Mouse (Mus musculus) megakaryocyte, embryonic 14.5 days (primary cell): ENCODE measurements at regions not wholly inside any gene's neighbourhood (a gene's known extent, or its start where the extent isn't known, plus 50 kb on each side); places are given as distances from the start of the nearest gene placed in this dataset.

Experiments
- H3K27me3 ChIP-seq: replicated peaks from 2 replicates; pipeline ENCODE3; 2012; ENCODE audit warnings: inconsistent platforms
- H3K36me3 ChIP-seq: replicated peaks from 2 replicates; pipeline ENCODE3; 2012; ENCODE audit warnings: low read length, inconsistent platforms, mixed read lengths
- H3K4me1 ChIP-seq: 2 replicates; pipeline ENCODE4 v1.6.1; 2012; ENCODE audit warnings: inconsistent platforms
- H3K4me3 ChIP-seq: replicated peaks from 2 replicates; pipeline ENCODE3; 2012; ENCODE audit warnings: moderate library complexity, mild to moderate bottlenecking, inconsistent platforms
- H3K9me3 ChIP-seq: 2 replicates; pipeline ENCODE4 v1.6.1; 2012; ENCODE audit warnings: inconsistent platforms
- FLI1 ChIP-seq: IDR thresholded peaks from 2 replicates; pipeline ENCODE4 v1.6.1; 2012; ENCODE audit warnings: low read length, inconsistent platforms, mixed read lengths
- GATA1 ChIP-seq: IDR thresholded peaks from 3 replicates; pipeline ENCODE4 v1.6.1; 2012; ENCODE audit warnings: mixed read lengths, low read length, inconsistent platforms, borderline replicate concordance

DNA sequence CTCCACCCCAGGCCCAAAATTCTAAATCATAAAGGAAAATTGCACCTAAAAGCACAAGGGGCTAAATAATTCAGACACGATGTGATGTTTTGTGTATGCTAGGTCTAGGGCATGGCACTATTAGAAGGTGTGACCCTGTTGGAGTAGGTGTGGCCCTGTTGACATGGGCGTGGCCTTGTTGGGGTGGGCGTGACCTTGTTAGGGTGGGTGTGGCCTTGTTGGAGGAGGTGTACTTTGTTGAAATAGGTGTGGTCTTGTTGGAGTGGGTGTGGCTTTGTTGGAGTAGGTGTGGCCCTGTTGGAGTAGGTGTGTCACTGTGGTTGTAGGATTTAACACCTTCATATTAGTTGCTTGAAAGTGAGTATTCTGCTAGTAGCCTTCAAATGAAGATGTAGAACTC, 114.1 kb downstream of the Cryba4 start:
- Histone ChIP-seq H3K9me3 (peaks cover 13% of the 10 kb centered on the region), H3K4me1 (no peaks in the 10 kb centered on the region), H3K4me3 (no peak overlapping the region), H3K36me3 (no peaks in the 10 kb centered on the region), H3K27me3 (peaks cover 52% of the 10 kb centered on the region)
- no peak for TF ChIP-seq GATA1
- TF ChIP-seq FLI1: no peak

DNA sequence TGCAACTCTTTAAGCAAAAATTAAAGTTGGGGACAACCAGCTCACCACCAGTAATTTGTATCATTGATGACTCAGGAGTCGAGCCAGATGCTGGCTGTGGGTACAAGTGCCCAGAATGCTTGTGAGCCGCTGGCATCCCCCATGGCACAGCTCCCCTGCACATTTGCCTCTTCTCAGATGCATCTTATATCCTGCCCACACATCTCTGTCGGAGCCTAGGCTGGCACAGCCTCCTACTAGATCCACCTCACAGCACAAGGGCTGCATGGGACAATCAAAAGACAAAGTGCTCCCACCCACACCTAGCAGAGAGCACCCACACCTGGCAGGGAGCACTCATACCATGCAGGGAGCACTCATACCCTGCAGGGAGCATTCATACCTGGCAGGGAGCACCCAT, 109.6 kb downstream of the Cryba4 start:
- H3K27me3 ChIP-seq: peaks cover 44% of the 10 kb centered on the region
- no peak overlapping the region for H3K4me3 ChIP-seq
- H3K9me3 ChIP-seq: peaks cover 7% of the 10 kb centered on the region; the same call in 1 of the 2 replicates
- no peak for TF ChIP-seq FLI1
- TF ChIP-seq GATA1: no peak
- no peaks in the 10 kb centered on the region for H3K36me3 ChIP-seq
- peaks cover 3% of the 10 kb centered on the region; the same call in 1 of the 2 replicates for H3K4me1 ChIP-seq

DNA sequence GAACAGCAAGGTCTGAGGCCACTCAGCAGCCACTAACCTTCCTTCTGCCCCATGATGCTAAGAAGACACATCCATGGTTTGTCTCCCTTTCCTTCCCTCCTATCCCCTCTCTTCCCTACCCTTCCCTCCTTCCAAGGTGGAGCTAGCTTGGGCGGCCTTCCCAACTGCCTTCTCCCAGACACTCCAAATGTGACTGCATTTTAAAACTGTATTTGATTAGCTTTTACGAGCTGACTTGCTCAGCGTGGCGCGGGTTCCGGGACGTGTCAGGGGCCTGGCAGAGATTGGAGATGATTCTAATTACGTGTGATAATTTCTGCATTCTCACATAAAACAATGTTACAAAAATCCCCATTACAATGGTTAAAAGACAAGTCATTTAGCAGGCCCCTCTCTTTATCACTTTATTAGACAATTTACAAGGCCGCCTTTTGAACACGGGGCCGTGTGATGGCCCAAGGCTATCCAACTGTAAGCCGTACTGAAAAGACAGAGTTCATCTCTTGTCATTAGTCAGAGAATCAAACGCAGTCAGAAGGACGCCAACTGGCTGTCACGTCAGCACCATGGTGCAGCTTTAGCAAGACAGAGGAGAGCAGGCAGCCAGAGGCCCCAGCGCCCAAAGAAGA, 108.2 kb downstream of the Cryba4 start:
- Histone ChIP-seq H3K4me1 (peaks cover 3% of the 10 kb centered on the region; the same call in 1 of the 2 replicates), H3K4me3 (no peak overlapping the region), H3K9me3 (peaks cover 5% of the 10 kb centered on the region; the same call in 1 of the 2 replicates), H3K36me3 (no peaks in the 10 kb centered on the region), H3K27me3 (peaks cover 51% of the 10 kb centered on the region)
- TF ChIP-seq FLI1 (no peak), GATA1 (no peak)

DNA sequence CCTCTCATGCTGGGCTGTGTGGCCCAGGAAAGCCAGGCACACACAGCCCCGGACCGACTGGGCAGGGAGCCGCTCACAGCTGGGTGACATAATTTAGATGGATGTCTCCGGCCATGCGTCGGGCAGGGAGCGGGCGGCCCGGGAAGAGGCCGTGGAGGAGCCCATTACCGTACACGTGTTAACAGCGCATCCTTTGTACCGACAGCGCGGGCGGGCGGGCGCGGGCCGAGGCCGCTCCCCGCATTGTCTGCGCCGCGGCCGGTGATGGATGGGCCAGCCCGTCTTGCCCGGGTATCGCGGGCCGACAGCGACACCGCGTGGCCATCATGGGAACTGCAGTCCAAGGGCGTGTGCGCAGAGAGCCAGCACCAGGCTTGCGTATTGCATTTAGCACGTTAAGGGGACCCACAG, 98.6 kb downstream of the Cryba4 start:
- peaks cover 80% of the 10 kb centered on the region for H3K27me3 ChIP-seq
- H3K4me1 ChIP-seq: peaks cover 11% of the 10 kb centered on the region
- peaks cover 5% of the 10 kb centered on the region; the same call in 1 of the 2 replicates for H3K9me3 ChIP-seq
- peak overlapping the region; percentile 40 for H3K4me3 ChIP-seq
- no peaks in the 10 kb centered on the region for H3K36me3 ChIP-seq
- TF ChIP-seq FLI1 (no peak), GATA1 (no peak)

- peaks cover 5% of the 10 kb centered on the region; the same call in 1 of the 2 replicates for H3K9me3 ChIP-seq
- no peak overlapping the region for H3K4me3 ChIP-seq
- no peaks in the 10 kb centered on the region for H3K36me3 ChIP-seq
- peaks cover 79% of the 10 kb centered on the region for H3K27me3 ChIP-seq
- no peak for TF ChIP-seq FLI1
- TF ChIP-seq GATA1: no peak
- H3K4me1 ChIP-seq: peaks cover 11% of the 10 kb centered on the region
These were observed 97.7 kb downstream of the Cryba4 start for GRCm38 (mm10) chr5:112154650-112155049.

DNA sequence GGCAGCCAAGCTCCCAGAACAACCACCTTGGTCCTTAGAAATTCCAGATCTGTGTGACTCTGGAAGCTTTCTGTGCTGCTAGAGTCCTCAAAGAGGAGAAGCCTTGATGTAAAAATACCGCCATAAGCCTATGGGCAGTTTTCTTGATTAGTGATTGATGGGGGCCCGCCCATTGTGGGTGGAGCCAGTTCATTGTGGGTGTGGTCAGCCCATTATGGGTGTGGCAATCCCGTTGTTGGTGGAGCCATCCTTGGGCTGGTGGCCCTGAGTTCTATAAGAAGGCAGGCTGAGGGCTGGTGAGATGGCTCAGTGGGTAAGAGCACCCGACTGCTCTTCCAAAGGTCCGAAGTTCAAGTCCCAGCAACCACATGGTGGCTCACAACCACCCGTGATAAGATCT, 97.3 kb downstream of the Cryba4 start:
- H3K9me3 ChIP-seq: peaks cover 5% of the 10 kb centered on the region; the same call in 1 of the 2 replicates
- peaks cover 79% of the 10 kb centered on the region for H3K27me3 ChIP-seq
- peaks cover 11% of the 10 kb centered on the region for H3K4me1 ChIP-seq
- H3K36me3 ChIP-seq: no peaks in the 10 kb centered on the region
- H3K4me3 ChIP-seq: no peak overlapping the region
- no peak for TF ChIP-seq GATA1
- TF ChIP-seq FLI1: no peak

- peaks cover 5% of the 10 kb centered on the region; the same call in 1 of the 2 replicates for H3K9me3 ChIP-seq
- TF ChIP-seq GATA1 (no peak), FLI1 (no peak)
These were observed 96.3 kb downstream of the Cryba4 start for GRCm38 (mm10) chr5:112156005-112156404.

DNA sequence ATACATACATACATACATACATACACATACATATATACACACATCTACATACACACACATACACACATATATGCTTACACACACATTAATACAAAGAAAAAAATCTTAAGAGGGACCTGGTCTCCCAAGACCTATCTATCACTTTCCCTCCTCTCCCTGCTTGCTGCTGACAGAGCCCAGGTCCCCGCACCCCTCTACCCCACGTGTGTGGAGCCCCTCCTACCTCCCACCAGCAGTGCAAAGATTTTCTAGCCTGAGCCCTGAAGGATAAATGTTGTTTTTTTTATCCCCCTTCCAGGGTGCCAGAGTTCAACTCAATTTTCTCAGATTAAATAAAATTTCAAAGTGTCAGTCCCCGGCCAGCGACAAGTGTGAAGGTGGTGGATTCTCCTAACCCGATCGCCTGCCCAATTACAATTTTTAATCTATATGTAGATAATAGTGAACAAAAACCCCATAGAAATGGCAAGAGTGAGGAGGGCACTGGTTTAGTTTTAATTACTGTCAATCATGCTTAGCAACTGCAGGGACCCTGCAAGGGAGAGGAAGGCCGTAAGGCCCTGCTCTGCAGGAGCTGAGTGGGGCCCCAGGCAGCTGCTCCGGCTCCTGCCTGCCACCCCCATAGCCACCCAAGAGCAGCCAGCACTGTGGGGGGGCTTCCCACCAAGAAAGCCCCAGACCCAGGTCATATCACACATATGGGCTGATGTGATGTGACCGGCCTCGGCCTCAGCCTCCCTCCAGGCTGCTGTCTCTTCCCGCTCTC, 85.7 kb downstream of the Cryba4 start:
- TF ChIP-seq FLI1 (no peak), GATA1 (no peak)
- Histone ChIP-seq H3K4me1 (no peaks in the 10 kb centered on the region), H3K27me3 (peaks cover 60% of the 10 kb centered on the region), H3K4me3 (no peak overlapping the region), H3K9me3 (peaks cover 12% of the 10 kb centered on the region), H3K36me3 (no peaks in the 10 kb centered on the region)

More at GRCm38 (mm10) chr5:112156005-112156404, 96.3 kb downstream of the Cryba4 start:
- Histone ChIP-seq H3K4me3 (no peak overlapping the region), H3K4me1 (peaks cover 11% of the 10 kb centered on the region), H3K36me3 (no peaks in the 10 kb centered on the region), H3K27me3 (peaks cover 84% of the 10 kb centered on the region)

GRCm38 (mm10) chr5:112167790-112168189, 84.5 kb downstream of the Cryba4 start:
- TF ChIP-seq FLI1 (no peak), GATA1 (no peak)
- Histone ChIP-seq H3K36me3 (no peaks in the 10 kb centered on the region), H3K27me3 (peaks cover 60% of the 10 kb centered on the region), H3K4me1 (no peaks in the 10 kb centered on the region), H3K9me3 (peaks cover 12% of the 10 kb centered on the region), H3K4me3 (no peak overlapping the region)

- H3K36me3 ChIP-seq: no peaks in the 10 kb centered on the region
- peak overlapping the region; percentile 10 for H3K4me3 ChIP-seq
- TF ChIP-seq GATA1 (no peak), FLI1 (no peak)
- peaks cover 12% of the 10 kb centered on the region for H3K9me3 ChIP-seq
- H3K27me3 ChIP-seq: peaks cover 65% of the 10 kb centered on the region
- H3K4me1 ChIP-seq: no peaks in the 10 kb centered on the region
These were observed 81.0 kb downstream of the Cryba4 start for GRCm38 (mm10) chr5:112171325-112171724.
